Mouse (Mus musculus) embryonic facial prominence, embryonic 15.5 days (tissue): ENCODE measurements around the gene Msh5. TPM values are rescaled to one million over a fixed set of nuclear protein-coding genes. Genes with fewer than 3 reads are reported as not detected.
"Not testable (repeated sequence)": the region's sequence is repeated elsewhere in the genome, so short reads cannot be mapped to it uniquely, and the experiment has no call there.

Source experiments
- ATAC-seq: fragments of 200-750 bp; cut with Nextera tagmentation; 2 replicates; pipeline ENCODE4 v1.8.0; 2017; ENCODE audit warnings: low read depth, moderate TSS enrichment; ENCODE audit not compliant: insufficient number of reproducible peaks, low FRiP score, low TSS enrichment
- H3K27ac ChIP-seq: fragments of 300-500 bp; sonication (generic); replicated peaks from 2 replicates; pipeline ENCODE4 v1.5.1; 2015; ENCODE audit warnings: mild to moderate bottlenecking, inconsistent platforms
- H3K27me3 ChIP-seq: fragments of 300-500 bp; sonication (generic); 2 replicates; pipeline ENCODE4 v1.6.1; 2015; ENCODE audit warnings: inconsistent platforms
- H3K36me3 ChIP-seq: fragments of 300-500 bp; sonication (generic); 2 replicates; pipeline ENCODE4 v1.6.1; 2015; ENCODE audit warnings: mild to moderate bottlenecking, inconsistent platforms
- H3K4me1 ChIP-seq: fragments of 300-500 bp; sonication (generic); 2 replicates; pipeline ENCODE4 v1.6.1; 2015; ENCODE audit warnings: inconsistent platforms
- H3K4me2 ChIP-seq: fragments of 300-500 bp; sonication (generic); replicated peaks from 2 replicates; pipeline ENCODE4 v1.6.1; 2015; ENCODE audit warnings: mild to moderate bottlenecking, inconsistent platforms
- H3K4me3 ChIP-seq: fragments of 300-500 bp; sonication (generic); replicated peaks from 2 replicates; pipeline ENCODE4 v1.5.1; 2015; ENCODE audit warnings: mild to moderate bottlenecking, inconsistent platforms
- H3K9ac ChIP-seq: fragments of 300-500 bp; sonication (generic); 2 replicates; pipeline ENCODE4 v1.6.1; 2015; ENCODE audit warnings: inconsistent platforms
- H3K9me3 ChIP-seq: fragments of 300-500 bp; sonication (generic); replicated peaks from 2 replicates; pipeline ENCODE4 v1.6.1; 2016; ENCODE audit warnings: inconsistent platforms
- WGBS: fragments of 180-500 bp; shearing (Covaris S2); methylation state at CpG from one replicate; pipeline ENCODE4 v1.1.7; 2015; 5-methylcytosine and 5-hydroxymethylcytosine counted together
- polyA plus RNA-seq: library from polyadenylated mRNA; unstranded; fragments of >200 nt; fragmentation: Nextera tagmentation; extraction: Ambion mirVana; gene quantifications from 2 replicates; pipeline ENCODE4 v1.2.1, GENCODE M21; 2015

Msh5 gene
- polyA plus RNA-seq, 1 experiment from 2014 or later: 5.4 TPM

DNA sequence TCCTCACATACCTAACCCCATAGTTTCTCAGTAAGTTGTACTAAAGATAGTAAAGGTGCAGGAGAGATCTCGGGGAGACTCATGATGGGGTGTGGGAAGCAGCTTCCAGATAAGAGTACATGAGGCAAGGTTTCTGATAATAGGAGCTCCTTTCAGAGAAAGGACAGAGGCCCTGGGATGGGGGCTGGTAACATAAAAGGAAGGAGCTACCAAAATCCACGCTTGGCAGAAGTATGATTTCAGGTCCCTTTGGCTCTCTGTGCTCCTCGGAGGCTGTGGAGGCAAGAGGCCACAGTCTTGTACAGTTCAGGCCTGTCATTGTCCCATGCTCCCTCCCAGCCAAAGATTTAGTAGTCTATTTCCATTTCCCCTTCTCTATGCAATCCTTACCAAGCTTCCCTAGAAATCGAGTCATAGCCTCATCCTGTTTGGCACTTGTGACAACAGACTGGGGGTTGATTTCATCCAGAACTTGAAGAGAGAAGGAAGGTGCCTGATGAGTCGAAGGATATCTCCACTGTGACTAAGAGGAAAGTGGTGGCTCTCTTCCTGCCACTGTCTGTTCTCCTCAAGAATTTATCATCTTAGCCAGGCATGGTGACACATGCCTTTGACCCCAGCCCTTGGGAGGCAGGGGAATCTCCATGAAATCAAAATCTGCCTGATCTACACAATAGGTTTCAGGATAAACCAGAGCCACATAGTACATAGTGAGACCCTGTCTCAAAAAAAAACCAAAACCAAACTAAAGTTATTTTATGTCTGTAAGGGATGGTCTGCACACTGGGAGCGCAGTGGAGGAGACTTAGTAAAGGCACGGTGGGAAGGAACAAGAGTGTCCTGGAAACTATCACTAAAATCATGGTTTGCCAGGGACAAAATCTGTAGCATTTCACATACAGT lies 1.4 kb downstream of the Msh5 start:
- 84% methylated on average over 7 of the region's 7 CpGs for WGBS
- Histone ChIP-seq H3K27ac (peak overlapping the region; percentile 23), H3K4me3 (peak overlapping the region; percentile 61), H3K4me2 (peak overlapping the region; percentile 98), H3K36me3 (no peaks in the 10 kb centered on the region), H3K9me3 (no peaks in the 10 kb centered on the region), H3K27me3 (no peaks in the 10 kb centered on the region), H3K4me1 (peaks cover 48% of the 10 kb centered on the region), H3K9ac (no peak overlapping the region)
- ATAC-seq: no peak

DNA sequence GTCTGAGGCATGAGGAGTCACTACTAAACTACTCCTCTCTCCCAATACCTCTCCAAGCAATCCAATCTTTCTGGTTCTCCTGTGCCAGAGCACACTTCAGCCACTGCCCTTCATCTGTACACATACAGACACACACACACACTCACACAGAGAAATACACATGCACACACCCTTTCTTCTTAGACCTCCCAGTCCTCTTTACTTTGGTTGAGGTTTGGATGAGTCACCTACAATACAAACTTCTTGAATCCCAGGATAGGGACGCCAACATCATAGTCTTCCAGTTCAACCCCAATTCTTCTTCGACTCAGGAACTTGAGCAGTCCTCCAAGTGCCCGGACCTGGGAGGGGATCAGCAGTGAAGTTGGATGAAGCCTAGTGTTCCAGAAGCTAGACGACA lies 2.8 kb downstream of the Msh5 start:
- 73% methylated on average over 4 of the region's 4 CpGs for WGBS
- Histone ChIP-seq H3K27ac (peak overlapping the region; percentile 36; the same call in 1 of the 2 replicates), H3K9ac (no peak overlapping the region)

DNA sequence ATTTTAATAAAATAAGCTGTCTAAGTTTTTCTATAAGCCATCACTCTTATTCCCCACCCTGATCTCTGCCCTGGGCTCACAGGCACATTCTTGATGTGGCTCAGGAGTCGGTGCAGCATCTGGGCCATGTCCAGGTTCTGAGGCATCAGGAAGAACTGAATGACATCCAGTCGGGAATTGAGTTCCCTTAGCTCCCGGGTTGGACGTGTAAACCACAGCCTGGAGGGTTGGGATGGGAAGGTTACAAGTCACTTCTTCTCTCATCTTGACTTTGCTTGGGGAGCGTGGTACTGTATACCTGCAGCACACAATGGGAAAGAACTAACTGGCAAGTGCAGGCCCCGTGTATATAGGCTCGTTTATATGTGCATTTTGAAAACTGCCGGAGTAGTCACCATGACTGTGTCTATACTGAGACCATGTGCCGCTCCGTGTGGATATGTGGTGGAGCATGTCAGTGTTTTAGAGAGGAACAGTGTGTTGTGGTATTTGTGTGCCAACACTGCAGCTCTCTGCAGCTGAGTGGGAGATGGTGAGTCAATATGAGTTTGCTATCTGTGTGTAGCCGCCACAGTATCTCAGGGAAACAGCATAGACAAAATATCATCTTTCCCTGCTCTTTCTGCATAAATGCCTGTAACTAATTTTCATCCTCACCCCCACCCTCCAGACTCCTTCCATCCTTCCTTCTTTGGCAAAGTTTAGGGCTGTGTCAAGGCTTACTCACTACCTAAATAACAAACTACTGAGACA lies 7.2 kb downstream of the Msh5 start:
- H3K4me3 ChIP-seq: no peak overlapping the region
- H3K4me2 ChIP-seq: no peak overlapping the region
- H3K4me1 ChIP-seq: 0 out of 2 replicates have a peak, but pooled peaks cover 3% of the 10 kb centered on the region
- no peaks in the 10 kb centered on the region for H3K9me3 ChIP-seq
- no peak overlapping the region for H3K27ac ChIP-seq
- H3K36me3 ChIP-seq: no peaks in the 10 kb centered on the region
- no peak for ATAC-seq
- H3K9ac ChIP-seq: no peak overlapping the region
- no peaks in the 10 kb centered on the region for H3K27me3 ChIP-seq
- 70% methylated on average over 11 of the region's 11 CpGs for WGBS

More for the DNA sequence above, 2.8 kb downstream of the Msh5 start:
- no peak for ATAC-seq
- H3K4me1 ChIP-seq: peaks cover 35% of the 10 kb centered on the region
- no peak overlapping the region for H3K4me3 ChIP-seq
- H3K27me3 ChIP-seq: no peaks in the 10 kb centered on the region
- no peaks in the 10 kb centered on the region for H3K9me3 ChIP-seq
- no peak overlapping the region for H3K4me2 ChIP-seq
- H3K36me3 ChIP-seq: no peaks in the 10 kb centered on the region

DNA sequence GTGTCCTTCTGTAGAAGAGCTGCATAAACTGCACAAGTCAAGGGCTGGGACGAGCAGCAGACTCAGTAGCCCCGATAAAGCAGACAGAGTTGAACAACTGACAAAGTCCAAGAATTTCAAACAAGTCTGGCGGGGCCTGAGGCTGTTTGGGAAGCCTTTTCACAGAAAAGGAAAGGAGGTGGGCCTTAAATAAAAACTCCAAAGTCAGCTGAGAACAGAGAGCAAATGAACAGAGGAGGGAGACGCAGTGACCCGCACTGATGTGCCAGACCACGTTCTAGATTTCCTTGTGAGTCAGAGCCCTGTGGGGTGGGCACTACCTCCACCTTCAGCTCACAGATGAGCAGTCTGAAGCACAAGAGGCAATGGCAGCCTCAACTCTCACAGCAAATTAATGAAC lies 11.6 kb downstream of the Msh5 start:
- H3K36me3 ChIP-seq: no peaks in the 10 kb centered on the region
- H3K4me1 ChIP-seq: peaks cover under 1% of the 10 kb centered on the region; the same call in 1 of the 2 replicates
- H3K9me3 ChIP-seq: no peaks in the 10 kb centered on the region
- no peak overlapping the region for H3K27ac ChIP-seq
- no peak for ATAC-seq
- 56% methylated on average over 6 of the region's 6 CpGs for WGBS
- H3K4me3 ChIP-seq: no peak overlapping the region
- no peaks in the 10 kb centered on the region for H3K27me3 ChIP-seq
- H3K4me2 ChIP-seq: no peak overlapping the region
- H3K9ac ChIP-seq: no peak overlapping the region

DNA sequence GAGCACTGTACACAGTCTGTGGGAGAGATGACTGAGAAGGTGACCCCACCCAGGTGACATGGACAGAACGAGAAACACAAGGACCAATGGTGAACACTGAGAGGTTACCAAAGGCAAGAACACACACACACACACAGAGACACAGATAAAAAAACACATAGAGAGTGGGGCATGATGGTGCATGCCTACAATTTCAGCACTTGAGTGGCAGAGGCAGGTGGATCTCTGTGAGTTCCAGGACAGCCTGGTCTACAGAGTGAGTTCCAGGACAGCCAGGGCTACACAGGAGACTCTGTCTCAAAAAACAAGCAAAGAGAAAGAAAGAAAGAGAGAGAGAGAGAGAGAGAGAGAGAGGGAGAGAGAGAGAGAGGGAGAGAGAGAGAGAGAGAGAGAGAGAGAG lies 12.8 kb downstream of the Msh5 start:
- not testable (repeated sequence) for H3K4me3 ChIP-seq, ATAC-seq
- 68% methylated on average over 1 of the region's 1 CpGs for WGBS

DNA sequence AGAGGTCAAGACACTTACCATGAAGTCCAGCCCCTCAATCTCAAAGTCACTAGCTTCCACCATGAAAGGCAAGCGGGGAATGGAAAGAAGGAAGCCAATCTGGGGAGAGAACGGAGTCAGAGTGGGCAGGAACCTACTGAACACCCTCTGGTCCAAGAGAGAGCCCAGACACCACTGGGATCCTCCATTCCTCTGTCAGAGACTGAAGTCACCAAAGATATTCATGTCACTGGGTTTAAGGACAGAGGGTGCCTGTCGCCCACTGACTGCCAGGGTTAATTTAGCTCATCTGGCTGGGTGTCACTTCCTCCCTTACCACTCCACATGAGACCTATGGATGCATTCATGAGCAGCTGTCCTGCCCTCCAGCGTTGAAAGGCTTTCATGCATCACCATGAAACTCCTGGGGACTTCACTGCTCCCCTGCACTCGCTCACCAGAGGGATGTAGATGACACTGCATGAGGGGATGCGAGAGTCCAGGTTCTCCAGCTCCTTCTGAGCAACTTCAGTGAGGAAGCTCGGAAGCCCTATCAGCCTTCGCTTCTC lies 14.1 kb downstream of the Msh5 start:
- Histone ChIP-seq H3K4me2 (no peak overlapping the region), H3K27me3 (no peaks in the 10 kb centered on the region), H3K27ac (no peak overlapping the region), H3K9me3 (no peaks in the 10 kb centered on the region), H3K36me3 (no peaks in the 10 kb centered on the region), H3K9ac (no peak overlapping the region), H3K4me1 (peaks cover 25% of the 10 kb centered on the region), H3K4me3 (no peak overlapping the region)
- 73% methylated on average over 8 of the region's 8 CpGs for WGBS
- ATAC-seq: no peak

More for the DNA sequence above, 12.8 kb downstream of the Msh5 start:
- H3K9ac ChIP-seq, H3K36me3 ChIP-seq, H3K27ac ChIP-seq, H3K4me2 ChIP-seq, H3K9me3 ChIP-seq, H3K27me3 ChIP-seq: not testable (repeated sequence)
- peaks cover 12% of the 10 kb centered on the region for H3K4me1 ChIP-seq

DNA sequence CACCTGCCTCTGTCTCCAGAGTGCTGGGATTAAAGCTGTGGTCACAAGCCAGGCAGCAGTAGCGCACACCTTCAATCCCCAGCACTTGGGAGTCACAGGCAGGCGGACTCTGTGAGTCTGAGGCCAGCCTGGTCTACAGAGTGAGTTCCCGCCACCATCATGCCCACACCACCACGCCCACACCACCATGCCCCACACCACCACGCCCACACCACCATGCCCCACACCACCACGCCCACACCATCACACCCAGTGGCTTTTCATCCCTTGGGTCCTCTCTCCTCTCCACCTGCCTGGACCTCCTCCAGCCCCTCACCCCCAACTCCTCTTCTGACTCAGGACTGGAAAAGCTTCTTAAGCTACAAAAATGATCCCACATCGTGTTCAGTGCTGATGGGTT lies 14.7 kb downstream of the Msh5 start:
- Histone ChIP-seq H3K27ac (no peak overlapping the region), H3K4me1 (peaks cover 28% of the 10 kb centered on the region), H3K9me3 (no peaks in the 10 kb centered on the region), H3K27me3 (no peaks in the 10 kb centered on the region), H3K36me3 (no peaks in the 10 kb centered on the region), H3K4me3 (no peak overlapping the region), H3K4me2 (no peak overlapping the region), H3K9ac (no peak overlapping the region)
- WGBS: 82% methylated on average over 7 of the region's 7 CpGs
- ATAC-seq: no peak

DNA sequence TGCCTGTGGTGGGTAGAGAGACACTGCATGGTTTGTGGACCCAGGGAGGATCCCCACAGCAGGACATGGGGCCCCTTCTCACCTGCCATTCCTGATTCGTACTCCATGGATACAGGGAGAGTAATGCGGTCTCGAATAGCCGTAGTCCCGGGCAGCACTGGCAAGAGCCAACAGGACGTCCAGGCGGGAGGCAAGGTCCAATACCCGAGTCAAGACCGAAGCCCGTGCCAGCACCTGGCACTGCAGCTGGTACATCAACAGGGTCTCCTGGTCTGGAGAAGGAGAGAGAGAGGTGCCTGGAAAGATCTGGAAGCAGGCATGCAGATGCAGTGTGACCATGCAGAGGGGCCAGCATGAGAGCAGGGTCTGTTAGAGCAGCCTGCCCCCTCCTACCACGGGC lies 15.3 kb downstream of the Msh5 start:
- ATAC-seq: no peak
- no peak overlapping the region for H3K9ac ChIP-seq
- H3K27ac ChIP-seq: no peak overlapping the region
- no peaks in the 10 kb centered on the region for H3K27me3 ChIP-seq
- no peak overlapping the region for H3K4me3 ChIP-seq
- H3K9me3 ChIP-seq: no peaks in the 10 kb centered on the region
- H3K4me1 ChIP-seq: peaks cover 34% of the 10 kb centered on the region
- H3K36me3 ChIP-seq: no peaks in the 10 kb centered on the region
- 88% methylated on average over 11 of the region's 11 CpGs for WGBS
- H3K4me2 ChIP-seq: no peak overlapping the region

DNA sequence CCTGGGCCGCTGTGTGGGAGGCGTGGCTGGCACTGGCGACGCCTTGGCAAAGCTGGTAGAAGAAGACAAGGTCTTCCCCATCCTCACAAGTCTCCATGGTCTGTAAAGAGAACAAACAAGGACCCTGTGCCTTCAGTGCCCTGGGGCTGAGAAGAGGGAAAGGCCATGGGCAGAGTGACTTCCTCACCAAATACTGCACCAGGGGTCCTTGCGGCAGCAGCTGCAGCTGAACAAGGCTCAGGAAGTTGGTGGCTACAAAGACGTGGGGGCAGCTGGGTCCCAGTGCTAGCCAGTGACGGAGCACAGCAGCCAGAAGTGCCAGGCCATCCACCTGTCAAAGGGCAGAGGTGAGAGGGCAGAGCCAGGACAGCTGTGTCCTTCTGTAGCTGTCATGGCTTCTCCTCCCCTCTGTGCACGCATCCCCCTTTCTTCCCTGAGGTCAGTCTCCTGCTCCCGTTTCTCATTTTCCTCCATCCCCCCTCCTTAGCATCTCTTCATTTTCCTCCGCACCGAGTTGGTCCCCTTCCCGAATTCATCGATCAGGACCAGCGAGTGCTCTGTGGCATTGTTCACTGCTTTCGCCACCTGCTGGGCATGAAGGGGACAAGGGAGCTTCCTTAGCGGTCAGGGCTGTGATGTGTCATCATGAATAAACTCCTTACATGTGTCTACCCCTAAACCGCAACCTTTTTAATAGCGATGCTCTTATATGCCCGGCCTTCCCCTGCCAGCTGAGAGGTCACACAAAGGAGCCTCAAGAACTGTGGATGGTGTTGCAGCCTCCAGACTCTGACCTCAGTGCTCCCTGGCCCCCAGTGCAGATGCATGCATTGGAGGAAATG lies 16.6 kb downstream of the Msh5 start:
- Histone ChIP-seq H3K9me3 (no peaks in the 10 kb centered on the region), H3K4me3 (no peak overlapping the region), H3K9ac (no peak overlapping the region), H3K4me2 (no peak overlapping the region), H3K27ac (no peak overlapping the region), H3K4me1 (peaks cover 45% of the 10 kb centered on the region), H3K27me3 (no peaks in the 10 kb centered on the region), H3K36me3 (no peaks in the 10 kb centered on the region)
- ATAC-seq: no peak
- 33% methylated on average over 19 of the region's 19 CpGs for WGBS

DNA sequence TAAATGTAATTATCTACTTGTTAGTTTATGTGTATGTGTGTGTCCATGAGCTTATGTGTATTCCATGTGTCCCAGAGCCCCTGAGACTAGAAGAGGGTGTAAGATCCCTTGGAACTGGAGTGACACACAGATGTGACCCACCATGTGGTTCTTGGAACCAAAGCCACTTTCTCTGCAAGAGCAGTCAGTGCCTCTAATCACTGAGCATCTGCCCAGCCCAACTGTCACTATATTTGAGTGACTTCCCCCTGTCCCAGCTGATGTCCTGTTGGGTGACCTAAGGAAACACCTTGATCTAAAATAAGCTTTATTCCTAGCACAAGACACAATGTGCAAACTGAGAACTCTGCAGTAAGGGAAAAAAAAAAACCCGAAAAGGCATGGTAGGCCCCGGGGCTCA lies 18.2 kb downstream of the Msh5 start:
- WGBS: 61% methylated on average over 2 of the region's 2 CpGs
- ATAC-seq: no peak
- H3K4me2 ChIP-seq: no peak overlapping the region
- H3K4me1 ChIP-seq: peaks cover 52% of the 10 kb centered on the region
- H3K27ac ChIP-seq: no peak overlapping the region
- no peaks in the 10 kb centered on the region for H3K9me3 ChIP-seq
- no peak overlapping the region for H3K9ac ChIP-seq
- H3K27me3 ChIP-seq: no peaks in the 10 kb centered on the region
- H3K4me3 ChIP-seq: no peak overlapping the region
- H3K36me3 ChIP-seq: no peaks in the 10 kb centered on the region
